Mouse (Mus musculus) heart, adult 18-20 months (tissue): Measurements from ENCODE around the gene Sox18. TPM values are rescaled to one million over a fixed set of nuclear protein-coding genes. Genes with fewer than 3 reads are reported as not detected.

ENCODE experiments used
- DNase-seq, 2 experiments: peaks; one replicate each; pipeline ENCODE4 v3.0.0; 2021 to 2022; ENCODE audit warnings: mixed read lengths in 1 of 2
- long read RNA-seq, 2 experiments: library from polyadenylated mRNA; stranded (forward); transcript quantifications; one replicate each; pipeline ENCODE4 v2.0.0; 2021
- total RNA-seq, 2 experiments: library from RNA; stranded (reverse); gene quantifications; 2 replicates each; pipeline ENCODE4 v1.2.3; 2021

The Sox18 gene
- 10 to 100 TPM; 38.7 to 49.6 TPM for total RNA-seq
- long read RNA-seq, experiment 1, transcript Sox18-201 (2 exons, 1,620 nt) = major isoform, 12 of 14 reads
- long read RNA-seq, experiment 1, partial matches to known transcripts = 0 of 14 reads
- long read RNA-seq, experiment 1, other reads (novel, unspliced or antisense) = 2 of 14 reads
- long read RNA-seq, experiment 2, transcript Sox18-201 (2 exons, 1,620 nt) = major isoform, 7 of 8 reads
- long read RNA-seq, experiment 2, partial matches to known transcripts = 1 of 8 reads
- long read RNA-seq, experiment 2, other reads (novel, unspliced or antisense) = 0 of 8 reads

- DNase-seq = peak; percentile 83 to 89
These were observed at the start of gene Sox18 for GRCm38 (mm10) chr2:181671326-181671725. Sox18 (minus strand) TSS chr2:181671640.

- DNase-seq = no peak
These were observed 49.8 kb upstream of the Sox18 start for GRCm38 (mm10) chr2:181721200-181721599.

DNA sequence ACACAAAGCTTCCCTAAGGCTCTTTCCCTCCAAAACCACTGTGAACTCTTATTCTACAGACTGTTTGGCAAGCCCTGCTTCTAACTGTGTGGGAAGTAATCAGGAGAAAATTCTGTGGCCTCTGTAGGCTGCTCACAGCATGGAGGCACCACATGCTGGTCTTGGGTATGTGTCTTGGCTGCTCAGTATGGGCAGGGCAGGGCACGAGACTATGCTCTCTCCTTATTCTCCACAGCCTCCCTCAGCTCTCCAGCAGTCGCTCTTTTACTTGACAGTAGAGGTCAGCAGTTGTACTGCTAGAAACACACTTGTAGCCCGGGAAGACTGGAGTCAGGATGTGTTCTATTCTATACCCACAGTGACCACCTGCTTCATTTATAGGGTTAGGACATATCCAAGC lies 48.6 kb upstream of the Sox18 start:
- no peak for DNase-seq

DNA sequence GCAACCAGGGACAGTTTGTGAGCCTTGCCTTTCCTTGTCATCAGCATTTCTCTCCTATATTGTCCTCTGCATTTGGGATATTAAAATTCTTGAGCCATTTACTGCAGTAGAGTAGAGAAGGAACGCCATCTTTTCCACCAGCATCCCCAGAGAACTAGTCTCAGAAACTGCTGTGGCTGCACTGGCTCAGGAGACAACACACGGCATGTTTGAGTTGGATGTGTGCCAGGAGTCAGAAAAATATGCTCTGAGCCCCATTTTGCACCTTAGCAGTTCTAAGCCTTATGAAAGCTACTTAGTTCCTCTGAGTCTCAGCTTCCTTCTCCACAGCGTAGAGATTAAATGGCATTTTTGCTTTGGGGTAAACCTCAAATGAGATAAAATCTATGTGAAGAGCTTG lies 45.6 kb upstream of the Sox18 start:
- no peak for DNase-seq

GRCm38 (mm10) chr2:181715382-181715781 lies 43.9 kb upstream of the Sox18 start:
- no peak for DNase-seq

DNA sequence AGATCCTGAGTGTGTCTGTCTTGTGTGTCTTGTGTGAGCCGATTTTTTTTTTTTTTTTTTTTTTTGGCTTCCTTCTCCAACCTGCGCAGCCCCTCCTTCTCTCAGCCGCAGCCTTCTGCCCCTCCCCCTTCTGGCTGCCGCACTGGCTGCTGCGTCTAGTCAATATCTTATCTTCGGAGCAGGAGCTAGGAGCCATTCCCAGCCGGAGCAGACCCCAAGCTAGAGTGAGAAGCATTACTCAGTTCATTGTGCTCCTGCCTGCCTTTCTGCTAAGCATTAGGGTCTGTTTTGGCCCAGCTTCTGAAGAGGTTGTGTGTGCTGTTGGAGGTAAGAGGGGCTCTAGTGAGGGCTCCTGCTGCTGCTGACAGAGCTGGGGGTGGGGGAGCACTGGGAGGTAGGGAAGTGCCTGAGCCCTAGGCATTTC lies 43.5 kb upstream of the Sox18 start, which contains the start of gene Oprl1:
Gene Oprl1 (plus strand): TSS at position 114 of the 424 bp plus-strand sequence.
- DNase-seq = no peak

GRCm38 (mm10) chr2:181713749-181714148 lies 42.3 kb upstream of the Sox18 start:
- no peak for DNase-seq

DNA sequence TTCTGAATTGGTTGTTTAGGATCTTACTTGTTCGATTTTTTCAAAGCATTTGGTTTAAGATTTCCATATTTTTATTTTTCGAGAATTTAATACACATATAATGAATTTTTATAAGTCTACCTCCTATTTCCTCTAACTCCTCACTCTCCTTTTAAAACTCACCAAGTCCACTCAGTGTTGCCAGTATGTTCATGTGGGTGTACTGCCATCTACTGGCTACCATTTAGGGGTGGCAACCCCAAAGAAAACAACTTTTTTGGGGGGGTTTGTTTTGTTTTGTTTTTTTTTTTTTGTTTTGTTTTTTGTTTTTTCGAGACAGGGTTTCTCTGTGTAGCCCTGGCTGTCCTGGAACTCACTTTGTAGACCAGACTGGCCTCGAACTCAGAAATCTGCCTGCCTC lies 35.2 kb upstream of the Sox18 start:
- DNase-seq = peak in 1 of 2 experiments; percentile 32

GRCm38 (mm10) chr2:181698241-181698640 lies 26.8 kb upstream of the Sox18 start, which contains the start of gene Lkaaear1:
Lkaaear1 (minus strand) TSS chr2:181698442.
- no peak for DNase-seq

DNA sequence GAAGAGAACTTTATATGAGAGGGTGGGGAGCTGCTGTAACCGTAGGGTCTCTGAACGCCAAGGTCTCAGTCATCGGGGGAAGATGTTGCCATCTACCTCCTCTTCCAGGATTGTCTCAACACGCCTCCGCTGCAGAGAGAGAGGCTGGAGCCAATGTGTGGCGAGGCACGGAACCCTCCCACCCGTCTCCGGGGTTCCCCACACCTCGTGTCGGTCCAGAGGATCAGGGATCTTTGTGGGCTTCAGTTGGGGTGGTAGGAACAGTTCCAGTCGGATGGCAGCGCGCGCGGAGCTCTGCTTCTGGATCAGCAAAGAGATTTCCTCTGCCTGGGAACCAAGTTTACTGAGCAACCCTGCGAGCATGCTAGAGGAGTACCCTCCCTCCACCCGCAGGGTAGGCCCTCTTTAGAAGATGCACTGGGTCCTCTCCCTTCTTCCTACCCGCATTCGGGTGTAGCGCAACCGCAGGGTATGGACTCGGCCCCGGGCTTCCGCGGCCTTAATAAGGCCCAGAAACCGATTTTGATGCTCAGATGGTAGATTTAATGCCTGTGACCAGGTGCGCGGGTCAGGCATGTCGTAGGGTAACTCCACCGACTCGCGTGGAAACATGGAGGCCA lies 25.5 kb upstream of the Sox18 start:
- no peak for DNase-seq

DNA sequence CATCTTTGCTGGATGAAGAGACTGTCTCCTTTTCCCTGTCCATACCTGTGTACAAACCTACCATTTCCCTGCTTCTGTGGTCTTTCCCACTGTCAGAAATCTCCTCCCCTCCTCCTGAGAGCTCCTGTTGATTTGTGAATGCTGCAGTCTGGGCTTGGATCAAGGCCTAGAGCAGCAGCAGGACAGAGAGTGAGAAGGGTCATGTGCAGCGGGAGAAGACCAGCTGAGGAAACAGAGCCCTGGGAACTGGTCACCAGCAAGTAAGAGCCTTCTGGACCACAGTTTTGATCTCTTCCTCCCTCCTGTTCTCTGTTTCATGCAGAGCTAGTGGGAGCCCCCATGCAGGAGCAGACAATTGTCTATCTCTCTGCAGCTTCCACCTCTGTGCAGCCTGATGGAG lies 24.3 kb upstream of the Sox18 start:
- DNase-seq = no peak

GRCm38 (mm10) chr2:181694581-181694980 lies 23.1 kb upstream of the Sox18 start:
- DNase-seq = no peak

DNA sequence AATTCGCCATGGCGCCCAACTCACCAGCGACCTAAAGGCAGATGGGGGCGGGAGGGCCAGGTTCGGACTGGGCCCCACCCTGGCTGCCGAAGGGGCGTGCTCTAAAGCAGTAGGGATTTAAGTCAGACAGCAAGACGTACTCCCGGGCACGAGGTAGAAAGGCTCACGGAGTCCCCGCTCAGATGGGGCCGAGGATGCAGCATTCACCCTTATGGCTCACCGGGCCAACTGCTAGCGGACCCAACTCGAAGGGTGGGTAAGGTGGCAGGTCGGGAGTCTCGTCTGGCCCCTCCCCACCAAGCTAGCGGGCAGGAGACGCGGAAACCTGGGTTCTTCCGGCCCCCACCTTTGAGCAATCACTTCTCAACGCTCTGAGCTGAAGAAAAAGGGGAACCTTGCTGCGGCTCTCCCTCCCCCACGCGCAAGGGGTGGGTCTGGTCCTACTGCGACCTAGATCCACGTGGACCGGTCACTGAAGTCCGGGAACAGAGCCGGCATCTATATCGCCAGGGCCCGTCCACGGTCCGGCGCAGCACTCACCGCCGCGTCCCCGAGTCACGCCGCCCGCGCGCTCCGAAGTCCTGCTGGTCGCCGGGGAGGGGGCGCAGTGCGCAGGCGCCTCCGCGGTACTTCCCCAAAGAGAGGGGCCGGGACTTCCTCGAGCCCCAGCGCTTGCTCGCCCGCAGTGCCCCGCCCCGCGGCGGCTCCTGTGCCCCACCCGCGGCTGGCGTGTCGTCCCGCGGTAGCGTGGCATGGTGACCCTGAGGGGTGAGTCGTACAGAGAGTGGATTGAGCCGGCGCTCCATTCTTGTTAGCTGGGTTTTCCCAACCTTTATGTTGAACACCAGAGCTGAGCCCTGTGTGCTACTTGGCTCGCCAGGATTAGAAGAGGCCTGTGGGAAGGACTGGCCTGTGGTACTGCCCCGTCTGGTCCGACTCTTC lies 22.2 kb upstream of the Sox18 start, which contains the start of gene Rgs19:
Gene Rgs19 (minus strand): TSS at position 639 of the 942 bp plus-strand sequence.
- peak; percentile 84 to 93 for DNase-seq

- no peak for DNase-seq
These were observed 20.9 kb upstream of the Sox18 start for GRCm38 (mm10) chr2:181692304-181692703.

DNA sequence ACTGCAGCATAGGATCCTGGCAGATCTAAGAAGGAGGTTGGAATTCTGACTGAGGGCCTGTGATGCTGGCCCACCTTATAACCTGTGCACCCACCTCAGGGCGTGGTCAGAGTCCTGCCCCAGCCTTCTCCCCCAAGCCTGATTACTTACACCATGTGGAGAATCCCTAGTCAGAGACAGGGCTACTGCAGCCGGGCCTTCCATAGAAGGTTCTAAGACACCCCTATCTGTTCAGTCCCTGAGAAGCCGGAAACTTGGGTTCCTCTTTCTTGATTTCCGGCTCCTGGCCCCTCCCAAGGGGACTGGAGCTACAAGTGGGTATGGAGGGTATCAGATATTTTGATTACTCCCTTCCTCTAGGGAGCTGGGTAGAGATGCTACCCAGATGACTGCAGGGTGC lies 20.1 kb upstream of the Sox18 start:
- DNase-seq = peak in 1 of 2 experiments; percentile 32

DNA sequence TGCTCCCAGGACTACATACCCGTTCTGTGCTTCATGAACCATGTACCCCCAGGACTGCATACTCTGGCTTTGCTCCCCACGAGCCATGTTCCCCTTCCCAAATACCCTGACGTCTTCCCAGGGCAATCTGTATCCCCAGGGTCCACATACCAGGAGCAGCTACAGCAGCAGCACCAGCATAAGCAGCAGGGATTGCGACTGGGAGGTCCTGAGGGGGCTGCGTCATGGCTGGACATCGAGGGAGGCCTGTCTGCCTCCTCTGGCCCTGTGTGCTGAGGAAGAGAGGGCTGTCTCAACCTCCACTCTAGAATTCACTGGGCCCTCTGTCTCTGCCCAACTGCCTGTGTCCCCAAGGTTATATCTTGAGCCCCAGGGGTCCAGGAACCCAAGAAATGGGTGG lies 19.6 kb upstream of the Sox18 start:
- DNase-seq = no peak

DNA sequence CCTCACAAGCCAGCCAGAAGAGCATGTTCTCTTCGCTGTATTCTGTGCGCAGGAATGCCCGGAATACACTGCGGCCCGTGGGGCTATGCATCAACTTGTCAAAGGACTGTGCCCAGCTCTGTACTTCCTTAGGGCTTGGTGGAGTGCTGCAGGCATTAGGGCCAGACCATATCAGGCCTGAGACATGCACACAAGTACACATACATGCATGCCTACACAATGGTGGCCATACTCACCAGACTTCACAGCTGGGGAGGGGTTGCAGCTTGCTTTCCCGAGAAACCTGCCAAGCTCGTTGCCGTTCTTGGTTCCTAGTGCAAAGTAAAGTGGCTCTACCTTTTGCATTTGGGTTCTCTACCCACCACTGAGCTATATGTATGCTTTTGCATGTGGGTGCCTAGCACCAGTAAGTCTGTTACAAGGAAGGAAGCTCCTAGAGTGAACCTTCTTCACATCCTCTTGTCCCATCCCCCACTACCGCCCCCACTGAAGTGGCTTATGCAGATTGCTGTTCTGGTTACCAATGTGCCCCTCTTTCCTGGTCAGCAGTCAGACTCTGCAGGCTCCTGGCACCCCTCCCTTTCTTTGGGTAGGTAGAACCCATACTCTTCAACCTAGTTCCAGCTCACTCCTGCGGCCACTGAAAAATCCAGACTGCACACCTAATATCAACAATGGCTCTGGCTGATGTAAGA lies 18.2 kb upstream of the Sox18 start:
- DNase-seq = no peak

GRCm38 (mm10) chr2:181687586-181687985 lies 16.1 kb upstream of the Sox18 start:
- no peak for DNase-seq

DNA sequence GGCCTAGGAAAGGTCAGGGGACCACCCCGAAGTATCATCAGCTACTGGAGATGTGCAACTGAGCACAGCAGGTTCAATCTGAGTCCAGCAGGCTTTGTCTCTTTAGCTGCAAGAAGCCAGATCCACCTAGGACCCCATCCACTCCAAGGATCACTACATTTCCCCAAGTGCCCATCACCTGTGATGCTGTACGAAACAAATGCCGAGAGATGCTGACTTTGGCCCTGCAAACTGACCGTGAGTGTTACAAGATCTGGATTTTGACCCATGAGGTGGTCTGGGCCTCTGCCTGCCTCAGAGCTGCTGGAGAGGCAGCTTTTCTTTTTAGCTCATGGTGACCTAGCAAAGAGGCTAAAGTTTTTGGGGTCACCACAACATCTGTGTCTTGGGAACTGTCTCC lies 14.2 kb upstream of the Sox18 start:
- DNase-seq = peak in 1 of 2 experiments; percentile 0

- peak in 1 of 2 experiments; percentile 3 for DNase-seq
These were observed 13.3 kb upstream of the Sox18 start for GRCm38 (mm10) chr2:181684713-181685112.

GRCm38 (mm10) chr2:181683381-181683780 lies 11.9 kb upstream of the Sox18 start:
- no peak for DNase-seq

DNA sequence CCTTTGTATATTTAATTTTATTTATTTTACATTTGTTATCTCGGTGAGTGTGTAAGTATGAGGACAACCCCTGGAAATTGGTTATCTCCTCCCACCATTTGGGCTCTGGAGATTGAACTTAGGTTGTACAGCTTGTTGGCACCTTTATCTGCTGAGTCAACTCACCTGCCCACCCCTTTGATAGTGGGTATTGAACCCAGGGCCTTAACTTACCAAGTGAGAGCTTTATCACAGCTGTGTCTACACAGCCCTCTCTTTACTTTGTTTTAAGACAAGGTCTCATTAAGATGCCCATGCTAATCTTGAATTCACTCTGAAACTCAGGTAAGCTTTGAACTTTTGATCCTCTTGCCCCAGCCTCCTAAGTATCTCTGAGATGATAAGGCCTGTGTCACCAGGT lies 10.5 kb upstream of the Sox18 start:
- DNase-seq = no peak
